Mouse (Mus musculus) G1E (cell line): ENCODE data around the gene Fam189b.

Experiments used
- CTCF ChIP-seq: IDR thresholded peaks from 2 replicates; pipeline ENCODE4 v1.5.1; 2012; ENCODE audit warnings: low read depth, low read length, inconsistent platforms, mixed read lengths
- GATA1 ChIP-seq: IDR thresholded peaks from 2 replicates; pipeline ENCODE4 v1.6.1; 2012; ENCODE audit warnings: borderline replicate concordance, low read length, inconsistent platforms, mixed read lengths
- TAL1 ChIP-seq: conservative IDR thresholded peaks from 2 replicates; pipeline ENCODE4 v1.6.1; 2012; ENCODE audit warnings: low read depth, low read length, inconsistent platforms, mixed read lengths

DNA sequence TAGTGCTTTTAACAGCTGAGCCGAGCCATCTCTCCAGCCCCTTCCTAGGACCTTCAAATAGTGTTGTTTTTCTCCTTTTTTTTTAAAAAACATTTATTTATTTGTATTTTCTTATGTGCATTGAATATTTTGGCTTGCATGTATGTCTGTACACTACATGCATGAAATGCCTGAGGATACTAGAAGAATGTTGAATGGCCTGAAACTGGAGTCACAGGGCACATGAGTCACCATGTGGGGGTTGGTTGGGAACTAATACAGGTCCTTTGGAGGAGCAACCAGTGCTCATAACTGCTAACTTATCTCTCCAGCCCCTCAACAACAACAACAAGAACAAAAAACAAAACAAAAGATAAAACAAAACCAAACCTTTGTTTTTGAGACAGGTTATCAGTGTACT is 19.8 kb upstream of the Fam189b start:
- TF ChIP-seq CTCF, result no peak
- TF ChIP-seq TAL1, result no peak
- no peak for TF ChIP-seq GATA1
